Mouse (Mus musculus) ES-Bruce4 (cell line): ENCODE measurements around the gene Tanc1.

Experiments
- CTCF ChIP-seq: IDR thresholded peaks from one replicate; pipeline ENCODE4 v1.8.1; 2011; ENCODE audit warnings: low read depth, low read length
- EP300 ChIP-seq: IDR thresholded peaks from 2 replicates; pipeline ENCODE4 v1.6.1; 2011; ENCODE audit warnings: low read depth, low read length; ENCODE audit not compliant: insufficient read depth

DNA sequence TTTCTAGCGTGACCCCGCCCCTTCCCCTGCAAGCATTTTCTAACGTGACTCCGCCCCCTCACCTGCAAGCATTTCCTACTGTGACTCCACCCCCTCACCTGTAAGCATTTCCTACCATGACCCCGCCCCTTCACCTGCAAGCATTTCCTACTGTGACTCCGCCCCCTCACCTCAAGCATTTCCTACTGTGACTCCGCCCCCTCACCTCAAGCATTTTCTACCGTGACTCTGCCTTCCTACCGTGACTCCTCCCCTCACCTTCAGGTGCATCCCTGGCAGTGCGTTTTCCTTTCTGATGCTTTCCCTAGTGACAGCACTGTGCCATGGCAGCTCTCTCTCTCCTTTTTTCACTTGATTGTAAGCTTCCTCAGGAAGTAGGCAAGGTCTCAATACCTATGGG lies 137.5 kb downstream of the Tanc1 start:
- TF ChIP-seq CTCF = no peak
- no peak for TF ChIP-seq EP300
